Mouse (Mus musculus): ENCODE data around the gene Cfl2.

The Cfl2 gene

GRCm38 (mm10) chr12:54829876-54830275, 32.8 kb downstream of the Cfl2 start:
- DNase-seq: no peak

GRCm38 (mm10) chr12:54828043-54828442, 34.6 kb downstream of the Cfl2 start:
- DNase-seq: no peak

- DNase-seq: peak in 1 of 2 experiments; percentile 26
These were observed 37.5 kb downstream of the Cfl2 start for GRCm38 (mm10) chr12:54825202-54825601.

- DNase-seq: no peak
These were observed 39.7 kb downstream of the Cfl2 start for GRCm38 (mm10) chr12:54822836-54823426.

- DNase-seq: no peak
These were observed 42.0 kb downstream of the Cfl2 start for GRCm38 (mm10) chr12:54820684-54821161.

GRCm38 (mm10) chr12:54819181-54819935, 43.3 kb downstream of the Cfl2 start:
- peak; percentile 83 to 85 for DNase-seq

- no peak for DNase-seq
These were observed 52.5 kb downstream of the Cfl2 start for GRCm38 (mm10) chr12:54810142-54810541.
